Mouse (Mus musculus): ENCODE results near the gene Disp2. TPM values are rescaled to one million over a fixed set of nuclear protein-coding genes. Genes with fewer than 3 reads are reported as not detected.

Gene Disp2
- polyA plus RNA-seq, 1 experiment from 2014 or later = 50.4 TPM

DNA sequence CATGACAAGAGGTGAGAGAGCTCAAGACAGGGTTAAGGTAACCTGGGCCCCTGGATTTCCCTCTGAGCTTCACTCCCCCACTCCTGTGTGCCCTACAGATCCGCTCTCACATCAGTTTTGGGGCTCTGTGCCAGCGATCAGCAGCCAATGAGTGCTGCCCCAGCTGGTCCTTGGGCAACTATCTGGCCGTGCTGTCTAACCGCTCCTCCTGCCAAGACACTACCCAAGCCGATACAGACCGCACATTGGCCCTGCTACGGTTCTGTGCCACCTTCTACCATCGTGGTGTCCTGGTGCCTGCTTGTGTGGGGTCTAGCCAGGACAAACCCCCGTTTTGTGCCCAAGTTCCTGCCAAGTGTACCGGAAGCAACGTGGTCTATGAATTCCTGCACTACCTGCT is 10.0 kb downstream of the Disp2 start:
- no peaks in the 10 kb centered on the region for H3K9me3 ChIP-seq (ENCODE audit: control insufficient read depth, low read length)
- H3K27ac ChIP-seq (replicated peaks; ENCODE audit: low read depth, low read length) = no peak overlapping the region
- H3K27me3 ChIP-seq (ENCODE audit: control insufficient read depth, insufficient read depth, low read length) = no peaks in the 10 kb centered on the region
- H3K4me1 ChIP-seq (ENCODE audit: control insufficient read depth, insufficient read depth, low read length) = no peaks in the 10 kb centered on the region
- H3K9ac ChIP-seq (replicated peaks; ENCODE audit: low read length) = no peak overlapping the region
- no peak overlapping the region for H3K4me3 ChIP-seq (replicated peaks; ENCODE audit: low read depth, low read length)
- WGBS = 90% methylated on average over 11 of the region's 11 CpGs
- no peak overlapping the region for H3K4me2 ChIP-seq (ENCODE audit: low read length)
- DNase-seq (no peak), ATAC-seq (ENCODE audit: low FRiP score, low TSS enrichment) (no peak)
- peaks cover 65% of the 10 kb centered on the region for H3K36me3 ChIP-seq (ENCODE audit: control insufficient read depth, insufficient read depth, low read length)

DNA sequence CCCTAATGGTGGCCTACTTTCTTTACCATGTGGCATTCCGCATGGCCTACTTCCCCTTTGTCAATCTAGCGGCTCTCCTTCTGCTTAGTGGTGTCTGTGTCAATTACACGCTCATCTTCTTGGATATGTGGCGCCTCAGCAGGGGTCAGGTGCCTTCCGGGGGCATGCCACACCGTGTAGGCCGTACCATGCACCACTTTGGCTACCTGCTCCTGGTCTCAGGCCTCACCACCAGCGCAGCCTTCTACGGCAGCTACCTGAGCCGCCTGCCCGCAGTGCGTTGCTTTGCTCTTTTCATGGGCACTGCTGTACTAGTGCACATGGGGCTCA is 10.7 kb downstream of the Disp2 start:
- WGBS = 44% methylated on average over 12 of the region's 12 CpGs
- Histone ChIP-seq H3K4me1 (ENCODE audit: control insufficient read depth, insufficient read depth, low read length) (no peaks in the 10 kb centered on the region), H3K9me3 (ENCODE audit: control insufficient read depth, low read length) (no peaks in the 10 kb centered on the region), H3K27ac (replicated peaks; ENCODE audit: low read depth, low read length) (no peak overlapping the region), H3K36me3 (ENCODE audit: control insufficient read depth, insufficient read depth, low read length) (peaks cover 65% of the 10 kb centered on the region), H3K4me2 (ENCODE audit: low read length) (peak overlapping the region; percentile 6; the same call in 1 of the 2 replicates), H3K27me3 (ENCODE audit: control insufficient read depth, insufficient read depth, low read length) (no peaks in the 10 kb centered on the region), H3K4me3 (replicated peaks; ENCODE audit: low read depth, low read length) (no peak overlapping the region), H3K9ac (replicated peaks; ENCODE audit: low read length) (no peak overlapping the region)
- ATAC-seq (ENCODE audit: low FRiP score, low TSS enrichment) (no peak), DNase-seq (no peak)

DNA sequence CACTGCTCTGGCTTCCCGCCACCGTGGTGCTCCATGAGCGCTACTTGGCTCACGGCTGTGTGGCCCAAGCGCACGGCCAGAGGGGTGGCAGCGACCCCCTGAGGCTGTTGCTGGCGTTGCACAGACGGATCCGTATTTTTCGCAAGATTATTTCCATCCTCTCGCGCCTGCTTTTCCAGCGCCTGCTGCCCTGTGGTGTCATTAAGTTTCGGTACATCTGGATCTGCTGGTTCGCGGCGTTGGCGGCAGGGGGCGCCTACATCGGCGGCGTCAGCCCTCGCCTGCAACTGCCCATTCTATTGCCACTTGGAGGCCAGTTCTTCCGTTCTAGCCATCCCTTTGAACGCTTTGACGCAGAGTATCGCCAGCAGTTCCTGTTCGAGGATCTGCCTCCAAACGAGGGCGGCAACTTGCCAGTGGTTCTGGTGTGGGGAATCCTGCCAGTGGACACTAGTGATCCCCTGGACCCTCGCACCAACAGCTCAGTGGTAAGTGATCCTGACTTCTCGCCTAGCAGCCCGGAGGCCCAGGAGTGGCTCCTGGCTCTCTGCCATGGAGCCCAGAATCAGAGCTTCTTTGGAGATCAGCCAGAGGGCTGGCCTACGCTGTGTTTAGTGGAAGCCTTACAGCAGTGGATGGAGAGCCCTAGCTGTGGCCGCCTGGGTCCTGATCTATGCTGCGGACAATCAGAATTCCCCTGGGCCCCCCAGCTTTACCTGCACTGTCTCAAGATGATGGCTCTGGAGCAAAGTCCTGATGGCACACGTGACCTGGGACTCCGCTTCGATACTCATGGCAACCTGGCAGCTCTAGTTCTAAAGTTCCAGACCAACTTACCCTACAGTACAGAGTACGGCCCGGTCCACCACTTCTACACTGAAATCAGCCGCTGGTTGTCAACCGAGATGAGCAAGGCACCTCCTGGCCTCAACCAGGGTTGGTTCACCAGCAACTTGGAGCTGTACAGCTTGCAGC is 11.3 kb downstream of the Disp2 start:
- DNase-seq (peak; percentile 70), ATAC-seq (ENCODE audit: low FRiP score, low TSS enrichment) (0 out of 2 replicates have a peak, but pooled peaks have one; percentile 32)
- Histone ChIP-seq H3K27me3 (ENCODE audit: control insufficient read depth, insufficient read depth, low read length) (no peaks in the 10 kb centered on the region), H3K4me2 (ENCODE audit: low read length) (peak overlapping the region; percentile 6; the same call in 1 of the 2 replicates), H3K9me3 (ENCODE audit: control insufficient read depth, low read length) (no peaks in the 10 kb centered on the region), H3K27ac (replicated peaks; ENCODE audit: low read depth, low read length) (no peak overlapping the region), H3K36me3 (ENCODE audit: control insufficient read depth, insufficient read depth, low read length) (peaks cover 63% of the 10 kb centered on the region), H3K9ac (replicated peaks; ENCODE audit: low read length) (no peak overlapping the region), H3K4me1 (ENCODE audit: control insufficient read depth, insufficient read depth, low read length) (no peaks in the 10 kb centered on the region), H3K4me3 (replicated peaks; ENCODE audit: low read depth, low read length) (no peak overlapping the region)
- WGBS = 24% methylated on average over 44 of the region's 44 CpGs

DNA sequence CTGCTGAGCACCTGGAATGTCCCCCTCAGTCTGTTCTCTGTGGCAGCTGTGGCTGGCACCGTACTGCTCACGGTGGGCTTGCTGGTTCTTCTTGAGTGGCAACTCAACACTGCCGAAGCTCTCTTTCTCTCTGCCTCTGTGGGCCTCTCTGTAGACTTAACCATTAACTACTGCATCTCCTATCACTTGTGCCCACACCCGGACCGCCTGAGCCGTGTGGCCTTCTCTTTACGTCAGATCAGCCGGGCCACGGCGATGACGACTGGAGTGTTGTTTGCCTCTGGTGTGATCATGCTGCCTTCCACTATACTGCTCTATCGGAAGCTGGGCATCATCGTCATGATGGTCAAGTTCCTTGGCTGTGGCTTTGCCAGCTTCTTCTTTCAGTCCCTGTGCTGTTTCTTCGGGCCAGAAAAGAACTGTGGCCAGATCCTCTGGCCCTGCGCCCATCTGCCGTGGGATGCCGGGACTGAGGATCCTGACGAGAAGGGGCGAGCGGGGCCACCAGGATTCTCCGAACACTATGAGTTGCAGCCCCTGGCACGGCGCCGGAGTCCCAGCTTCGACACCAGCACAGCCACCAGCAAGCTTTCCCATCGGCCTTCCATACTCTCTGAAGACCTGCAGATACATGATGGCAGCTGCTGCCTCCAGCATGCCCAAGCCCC is 12.2 kb downstream of the Disp2 start:
- Histone ChIP-seq H3K4me2 (ENCODE audit: low read length) (no peak overlapping the region), H3K9me3 (ENCODE audit: control insufficient read depth, low read length) (no peaks in the 10 kb centered on the region), H3K27ac (replicated peaks; ENCODE audit: low read depth, low read length) (no peak overlapping the region), H3K36me3 (ENCODE audit: control insufficient read depth, insufficient read depth, low read length) (peaks cover 54% of the 10 kb centered on the region), H3K4me3 (replicated peaks; ENCODE audit: low read depth, low read length) (no peak overlapping the region), H3K9ac (replicated peaks; ENCODE audit: low read length) (no peak overlapping the region), H3K4me1 (ENCODE audit: control insufficient read depth, insufficient read depth, low read length) (no peaks in the 10 kb centered on the region), H3K27me3 (ENCODE audit: control insufficient read depth, insufficient read depth, low read length) (no peaks in the 10 kb centered on the region)
- DNase-seq = no peak
- ATAC-seq (ENCODE audit: low FRiP score, low TSS enrichment) = no peak
- 96% methylated on average over 26 of the region's 26 CpGs for whole genome bisulfite sequencing

DNA sequence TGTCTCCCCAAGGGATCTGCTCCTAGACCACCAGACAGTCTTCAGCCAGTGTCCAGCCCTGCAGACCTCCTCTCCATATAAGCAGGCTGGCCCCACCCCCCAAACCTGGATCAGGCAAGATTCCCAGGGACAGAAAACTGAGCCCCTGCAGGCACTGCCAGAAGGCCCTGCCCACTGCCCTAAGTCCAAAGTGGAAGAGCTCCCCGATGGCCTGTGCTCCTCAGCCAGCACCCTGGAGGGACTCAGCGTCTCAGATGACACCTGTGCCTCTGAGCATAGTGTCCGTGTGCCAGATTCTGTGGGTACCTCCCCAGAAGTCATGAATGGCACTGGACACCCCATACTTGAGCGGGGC is 12.7 kb downstream of the Disp2 start:
- Histone ChIP-seq H3K9ac (replicated peaks; ENCODE audit: low read length) (no peak overlapping the region), H3K4me1 (ENCODE audit: control insufficient read depth, insufficient read depth, low read length) (no peaks in the 10 kb centered on the region), H3K27me3 (ENCODE audit: control insufficient read depth, insufficient read depth, low read length) (no peaks in the 10 kb centered on the region), H3K4me2 (ENCODE audit: low read length) (no peak overlapping the region), H3K4me3 (replicated peaks; ENCODE audit: low read depth, low read length) (no peak overlapping the region), H3K9me3 (ENCODE audit: control insufficient read depth, low read length) (no peaks in the 10 kb centered on the region), H3K36me3 (ENCODE audit: control insufficient read depth, insufficient read depth, low read length) (peaks cover 49% of the 10 kb centered on the region), H3K27ac (replicated peaks; ENCODE audit: low read depth, low read length) (no peak overlapping the region)
- no peak for DNase-seq
- WGBS = 82% methylated on average over 4 of the region's 4 CpGs
- ATAC-seq (ENCODE audit: low FRiP score, low TSS enrichment) = no peak

DNA sequence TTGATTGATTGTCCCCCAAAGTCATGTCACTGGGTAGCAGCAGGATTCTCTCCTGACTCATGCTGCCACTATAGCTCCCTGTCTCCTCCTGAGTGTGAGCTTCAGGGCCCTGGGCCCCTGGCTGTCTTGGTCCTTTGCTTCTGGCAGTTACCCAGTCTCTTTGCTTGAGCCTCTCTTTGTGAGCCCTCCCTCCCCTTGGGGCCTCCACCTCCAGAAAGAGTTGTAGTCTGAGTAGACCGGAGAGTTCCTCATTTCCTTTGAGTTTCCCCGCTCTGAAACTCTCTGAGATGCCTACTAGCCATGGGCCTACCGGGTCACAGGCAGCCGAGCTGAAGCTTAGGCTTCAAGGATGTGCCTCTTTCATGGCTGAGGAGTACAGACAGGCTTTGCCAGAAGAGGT is 14.1 kb downstream of the Disp2 start:
- ATAC-seq (ENCODE audit: low FRiP score, low TSS enrichment) = no peak

DNA sequence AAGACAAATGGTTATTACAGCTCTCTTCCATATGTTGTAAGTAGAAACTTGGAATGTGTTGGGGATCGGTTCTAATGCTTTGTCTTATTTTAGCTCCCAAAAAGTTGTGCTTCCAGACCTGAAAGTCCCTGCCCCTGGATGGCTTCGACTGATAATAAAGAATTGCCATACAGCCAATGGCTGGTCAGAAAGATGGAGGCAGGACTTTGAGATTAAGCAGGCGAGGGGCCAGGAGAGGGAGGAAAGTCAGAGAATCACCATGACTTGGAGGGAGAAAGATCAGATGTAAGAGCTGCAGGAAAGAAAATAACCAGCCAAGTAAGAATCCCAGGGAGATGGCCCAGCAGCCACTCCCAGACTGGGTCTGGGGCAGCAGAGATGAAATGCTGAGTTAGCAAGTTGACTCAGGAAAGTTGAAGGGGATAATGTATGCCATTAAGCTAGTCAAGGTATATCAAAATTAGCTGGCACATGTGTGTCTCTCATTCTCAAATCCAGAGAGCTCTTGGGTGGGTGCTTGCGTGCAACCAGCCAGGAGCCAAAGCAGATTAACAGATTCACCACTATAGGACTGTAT is 23.1 kb downstream of the Disp2 start:
- Histone ChIP-seq H3K4me3 (replicated peaks; ENCODE audit: low read depth, low read length) (no peak overlapping the region), H3K4me1 (ENCODE audit: control insufficient read depth, insufficient read depth, low read length) (no peaks in the 10 kb centered on the region), H3K4me2 (ENCODE audit: low read length) (no peak overlapping the region), H3K27ac (replicated peaks; ENCODE audit: low read depth, low read length) (no peak overlapping the region), H3K27me3 (ENCODE audit: control insufficient read depth, insufficient read depth, low read length) (no peaks in the 10 kb centered on the region), H3K9me3 (ENCODE audit: control insufficient read depth, low read length) (no peaks in the 10 kb centered on the region), H3K36me3 (ENCODE audit: control insufficient read depth, insufficient read depth, low read length) (no peaks in the 10 kb centered on the region), H3K9ac (replicated peaks; ENCODE audit: low read length) (no peak overlapping the region)
- 74% methylated on average over 4 of the region's 4 CpGs for WGBS
- ATAC-seq (ENCODE audit: low FRiP score, low TSS enrichment) (no peak), DNase-seq (no peak)

More for the DNA sequence above, 14.1 kb downstream of the Disp2 start:
- 93% methylated on average over 4 of the region's 4 CpGs for WGBS
- peaks cover 41% of the 10 kb centered on the region for H3K36me3 ChIP-seq (ENCODE audit: control insufficient read depth, insufficient read depth, low read length)
- no peak overlapping the region for H3K4me3 ChIP-seq (replicated peaks; ENCODE audit: low read depth, low read length)
- DNase-seq = no peak
- no peaks in the 10 kb centered on the region for H3K4me1 ChIP-seq (ENCODE audit: control insufficient read depth, insufficient read depth, low read length)
- no peak overlapping the region for H3K27ac ChIP-seq (replicated peaks; ENCODE audit: low read depth, low read length)
- H3K4me2 ChIP-seq (ENCODE audit: low read length) = no peak overlapping the region
- no peaks in the 10 kb centered on the region for H3K27me3 ChIP-seq (ENCODE audit: control insufficient read depth, insufficient read depth, low read length)
- H3K9ac ChIP-seq (replicated peaks; ENCODE audit: low read length) = no peak overlapping the region
- no peaks in the 10 kb centered on the region for H3K9me3 ChIP-seq (ENCODE audit: control insufficient read depth, low read length)

DNA sequence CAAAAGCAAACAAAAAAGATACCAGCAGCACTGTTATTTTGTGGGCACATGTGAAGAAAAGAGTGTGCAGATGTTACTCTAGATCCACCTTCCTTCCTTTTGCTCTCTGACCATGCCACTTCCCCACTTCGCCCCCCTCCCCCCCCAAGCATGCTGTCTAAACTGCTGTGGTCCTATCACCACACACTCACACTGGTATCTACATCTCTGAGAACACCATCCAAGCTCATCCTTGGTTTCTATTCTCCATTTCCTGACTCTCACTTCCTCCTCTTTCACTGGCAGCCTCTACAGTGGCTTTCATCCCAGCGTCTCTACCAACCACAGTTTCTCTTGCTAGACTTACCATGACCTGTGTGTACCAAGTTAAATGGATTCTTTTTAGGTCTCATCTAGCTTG is 25.0 kb downstream of the Disp2 start:
- Histone ChIP-seq H3K36me3 (ENCODE audit: control insufficient read depth, insufficient read depth, low read length) (no peaks in the 10 kb centered on the region), H3K9ac (replicated peaks; ENCODE audit: low read length) (no peak overlapping the region), H3K4me3 (replicated peaks; ENCODE audit: low read depth, low read length) (no peak overlapping the region), H3K4me1 (ENCODE audit: control insufficient read depth, insufficient read depth, low read length) (no peaks in the 10 kb centered on the region), H3K27ac (replicated peaks; ENCODE audit: low read depth, low read length) (no peak overlapping the region), H3K4me2 (ENCODE audit: low read length) (no peak overlapping the region), H3K27me3 (ENCODE audit: control insufficient read depth, insufficient read depth, low read length) (no peaks in the 10 kb centered on the region), H3K9me3 (ENCODE audit: control insufficient read depth, low read length) (no peaks in the 10 kb centered on the region)
- DNase-seq (no peak), ATAC-seq (ENCODE audit: low FRiP score, low TSS enrichment) (no peak)
- 72% methylated on average over 2 of the region's 2 CpGs for WGBS

Data from midbrain, embryonic 14.5 days (tissue).